Mouse (Mus musculus) forebrain, embryonic 15.5 days (tissue): ENCODE data around the gene Akap2. TPM values are rescaled to one million over a fixed set of nuclear protein-coding genes. Genes with fewer than 3 reads are reported as not detected.

Experiments
- ATAC-seq: fragments of 200-750 bp; cut with Nextera tagmentation; replicated peaks from 2 replicates; pipeline ENCODE4 v1.8.0; 2017; ENCODE audit warnings: mild to moderate bottlenecking, moderate TSS enrichment, moderate library complexity
- H3K27ac ChIP-seq: fragments of 300-500 bp; sonication (generic); replicated peaks from 2 replicates; pipeline ENCODE4 v1.5.1; 2015; ENCODE audit warnings: mild to moderate bottlenecking, inconsistent platforms
- H3K27me3 ChIP-seq: fragments of 300-500 bp; sonication (generic); 2 replicates; pipeline ENCODE4 v1.6.1; 2015; ENCODE audit warnings: inconsistent platforms
- H3K36me3 ChIP-seq: fragments of 300-500 bp; sonication (generic); 2 replicates; pipeline ENCODE4 v1.6.1; 2015; ENCODE audit warnings: mild to moderate bottlenecking, inconsistent platforms
- H3K4me1 ChIP-seq: fragments of 300-500 bp; sonication (generic); 2 replicates; pipeline ENCODE4 v1.6.1; 2015; ENCODE audit warnings: inconsistent platforms
- H3K4me2 ChIP-seq: fragments of 300-500 bp; sonication (generic); replicated peaks from 2 replicates; pipeline ENCODE4 v1.6.1; 2015; ENCODE audit warnings: mild to moderate bottlenecking, inconsistent platforms
- H3K4me3 ChIP-seq: fragments of 300-500 bp; sonication (generic); 2 replicates; pipeline ENCODE4 v1.5.1; 2015; ENCODE audit warnings: mild to moderate bottlenecking, inconsistent platforms
- H3K9ac ChIP-seq: fragments of 300-500 bp; sonication (generic); replicated peaks from 2 replicates; pipeline ENCODE4 v1.6.1; 2015; ENCODE audit warnings: mild to moderate bottlenecking, inconsistent platforms
- H3K9me3 ChIP-seq: fragments of 300-500 bp; sonication (generic); 2 replicates; pipeline ENCODE4 v1.6.1; 2016; ENCODE audit warnings: inconsistent platforms
- WGBS: fragments of 180-500 bp; shearing (Covaris S2); methylation state at CpG from one replicate; pipeline ENCODE4 v1.1.7; 2015; ENCODE audit warnings: mixed read lengths; 5-methylcytosine and 5-hydroxymethylcytosine counted together
- polyA plus RNA-seq: library from polyadenylated mRNA; unstranded; fragments of >200 nt; fragmentation: Nextera tagmentation; extraction: Ambion mirVana; gene quantifications from 2 replicates; pipeline ENCODE4 v1.2.1, GENCODE M21; 2015

The Akap2 gene
- polyA plus RNA-seq, 1 experiment from 2014 or later = 6.5 TPM

GRCm38 (mm10) chr4:57715849-57716248, 1.6 kb upstream of the Akap2 start:
- H3K27ac ChIP-seq = no peak overlapping the region
- H3K9ac ChIP-seq = no peak overlapping the region
- H3K4me2 ChIP-seq = no peak overlapping the region
- no peaks in the 10 kb centered on the region for H3K27me3 ChIP-seq
- ATAC-seq = no peak
- H3K4me1 ChIP-seq = no peaks in the 10 kb centered on the region
- H3K36me3 ChIP-seq = no peaks in the 10 kb centered on the region
- H3K4me3 ChIP-seq = no peak overlapping the region
- H3K9me3 ChIP-seq = no peaks in the 10 kb centered on the region

- no peak overlapping the region for H3K9ac ChIP-seq
- no peak for ATAC-seq
- H3K27ac ChIP-seq = no peak overlapping the region
- H3K4me3 ChIP-seq = no peak overlapping the region
- H3K36me3 ChIP-seq = no peaks in the 10 kb centered on the region
- no peak overlapping the region for H3K4me2 ChIP-seq
- no peaks in the 10 kb centered on the region for H3K4me1 ChIP-seq
- H3K27me3 ChIP-seq = no peaks in the 10 kb centered on the region
- WGBS = 45% methylated on average over 4 of the region's 4 CpGs
- H3K9me3 ChIP-seq = no peaks in the 10 kb centered on the region
Measured at GRCm38 (mm10) chr4:57716735-57717134, 722 bp upstream of the Akap2 start.

GRCm38 (mm10) chr4:57719370-57719769, 1.9 kb downstream of the Akap2 start:
- Histone ChIP-seq H3K9ac (no peak overlapping the region), H3K36me3 (no peaks in the 10 kb centered on the region), H3K4me2 (no peak overlapping the region), H3K27me3 (no peaks in the 10 kb centered on the region), H3K9me3 (no peaks in the 10 kb centered on the region), H3K4me3 (no peak overlapping the region), H3K4me1 (no peaks in the 10 kb centered on the region), H3K27ac (no peak overlapping the region)
- 93% methylated on average over 1 of the region's 1 CpGs for WGBS
- no peak for ATAC-seq

- no peaks in the 10 kb centered on the region for H3K36me3 ChIP-seq
- H3K4me2 ChIP-seq = no peak overlapping the region
- H3K27me3 ChIP-seq = no peaks in the 10 kb centered on the region
- H3K4me1 ChIP-seq = no peaks in the 10 kb centered on the region
- H3K27ac ChIP-seq = no peak overlapping the region
- H3K4me3 ChIP-seq = no peak overlapping the region
- H3K9ac ChIP-seq = no peak overlapping the region
- no peaks in the 10 kb centered on the region for H3K9me3 ChIP-seq
- no peak for ATAC-seq
- WGBS = 26% methylated on average over 7 of the region's 7 CpGs
Measured at GRCm38 (mm10) chr4:57720869-57721361, 3.5 kb downstream of the Akap2 start.

DNA sequence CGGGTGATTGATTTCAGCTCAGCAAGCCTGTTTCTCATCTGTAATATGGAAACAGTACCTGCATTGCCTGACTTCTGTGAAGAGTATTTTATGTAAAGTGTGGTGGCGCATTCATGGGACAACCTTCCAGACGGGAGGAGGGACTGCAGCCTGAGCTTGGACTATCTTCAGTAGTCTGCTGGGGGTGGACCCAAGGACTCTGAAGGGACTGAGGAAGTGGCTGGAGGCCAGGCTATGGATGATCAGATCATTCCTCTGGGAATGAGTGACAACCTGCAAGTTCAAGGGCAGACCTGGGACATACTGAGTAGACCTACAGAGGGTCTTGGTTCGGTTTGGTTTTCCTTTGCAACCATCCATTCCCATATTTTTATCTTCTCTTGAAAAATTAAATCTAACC, 4.8 kb downstream of the Akap2 start:
- 90% methylated on average over 4 of the region's 4 CpGs for WGBS
- H3K4me3 ChIP-seq = no peak overlapping the region
- H3K4me2 ChIP-seq = no peak overlapping the region
- H3K4me1 ChIP-seq = no peaks in the 10 kb centered on the region
- H3K9me3 ChIP-seq = no peaks in the 10 kb centered on the region
- H3K9ac ChIP-seq = no peak overlapping the region
- no peak for ATAC-seq
- H3K36me3 ChIP-seq = no peaks in the 10 kb centered on the region
- H3K27ac ChIP-seq = no peak overlapping the region
- no peaks in the 10 kb centered on the region for H3K27me3 ChIP-seq

GRCm38 (mm10) chr4:57723659-57724058, 6.2 kb downstream of the Akap2 start:
- no peaks in the 10 kb centered on the region for H3K4me1 ChIP-seq
- H3K4me3 ChIP-seq = no peak overlapping the region
- no peaks in the 10 kb centered on the region for H3K27me3 ChIP-seq
- 71% methylated on average over 2 of the region's 2 CpGs for WGBS
- H3K27ac ChIP-seq = no peak overlapping the region
- H3K36me3 ChIP-seq = no peaks in the 10 kb centered on the region
- no peaks in the 10 kb centered on the region for H3K9me3 ChIP-seq
- no peak overlapping the region for H3K4me2 ChIP-seq
- ATAC-seq = no peak
- H3K9ac ChIP-seq = no peak overlapping the region

DNA sequence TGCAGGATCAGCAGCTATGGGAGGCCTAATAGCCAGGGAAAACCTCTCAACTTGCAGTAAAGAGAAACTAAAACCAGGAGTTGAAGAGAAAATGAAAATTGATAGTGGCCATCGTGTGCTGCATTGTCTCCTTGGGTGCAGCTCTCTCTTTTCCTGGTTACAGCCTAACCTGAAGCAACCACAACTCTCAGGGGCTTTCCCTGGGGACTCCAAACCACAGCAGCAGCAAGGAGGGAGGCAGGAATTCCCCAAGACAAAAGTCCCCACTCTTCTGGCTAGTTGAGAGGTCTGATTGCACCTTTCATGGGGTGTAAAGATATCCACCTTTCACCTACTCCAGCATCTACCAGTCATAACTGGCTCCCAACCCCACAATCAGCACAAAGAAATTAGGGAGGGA, 8.1 kb downstream of the Akap2 start:
- Histone ChIP-seq H3K4me2 (no peak overlapping the region), H3K27me3 (no peaks in the 10 kb centered on the region), H3K9ac (no peak overlapping the region), H3K4me3 (no peak overlapping the region), H3K36me3 (no peaks in the 10 kb centered on the region), H3K4me1 (no peaks in the 10 kb centered on the region), H3K9me3 (no peaks in the 10 kb centered on the region), H3K27ac (no peak overlapping the region)
- no peak for ATAC-seq
- 81% methylated on average over 1 of the region's 1 CpGs for WGBS

GRCm38 (mm10) chr4:57728611-57729183, 11.2 kb downstream of the Akap2 start:
- Histone ChIP-seq H3K9ac (no peak overlapping the region), H3K4me1 (no peaks in the 10 kb centered on the region), H3K4me2 (no peak overlapping the region), H3K4me3 (no peak overlapping the region), H3K9me3 (no peaks in the 10 kb centered on the region), H3K36me3 (no peaks in the 10 kb centered on the region), H3K27ac (no peak overlapping the region), H3K27me3 (no peaks in the 10 kb centered on the region)
- no peak for ATAC-seq
- 92% methylated on average over 4 of the region's 4 CpGs for WGBS

DNA sequence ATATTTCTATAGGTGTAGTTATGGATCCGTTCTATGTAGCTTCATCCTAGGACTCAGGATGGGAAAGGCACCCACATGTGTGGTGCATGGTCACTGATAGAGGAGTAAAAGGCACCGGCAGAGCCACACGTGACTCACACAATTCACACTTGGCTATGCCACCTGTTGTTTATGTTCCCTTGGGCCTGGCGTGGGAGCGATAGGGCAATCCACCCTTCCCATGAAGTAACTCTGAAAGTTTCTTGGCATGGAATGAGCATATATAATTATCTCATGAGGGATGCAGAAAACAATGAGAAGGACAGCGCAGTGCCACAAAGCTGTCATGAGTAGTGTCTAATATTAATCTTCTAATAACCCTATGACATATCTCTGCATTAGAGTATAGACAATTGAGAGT, 12.6 kb downstream of the Akap2 start:
- Histone ChIP-seq H3K9ac (no peak overlapping the region), H3K27ac (no peak overlapping the region), H3K4me3 (no peak overlapping the region), H3K4me2 (no peak overlapping the region), H3K27me3 (no peaks in the 10 kb centered on the region), H3K36me3 (no peaks in the 10 kb centered on the region), H3K4me1 (no peaks in the 10 kb centered on the region), H3K9me3 (no peaks in the 10 kb centered on the region)
- 85% methylated on average over 6 of the region's 6 CpGs for WGBS
- no peak for ATAC-seq

DNA sequence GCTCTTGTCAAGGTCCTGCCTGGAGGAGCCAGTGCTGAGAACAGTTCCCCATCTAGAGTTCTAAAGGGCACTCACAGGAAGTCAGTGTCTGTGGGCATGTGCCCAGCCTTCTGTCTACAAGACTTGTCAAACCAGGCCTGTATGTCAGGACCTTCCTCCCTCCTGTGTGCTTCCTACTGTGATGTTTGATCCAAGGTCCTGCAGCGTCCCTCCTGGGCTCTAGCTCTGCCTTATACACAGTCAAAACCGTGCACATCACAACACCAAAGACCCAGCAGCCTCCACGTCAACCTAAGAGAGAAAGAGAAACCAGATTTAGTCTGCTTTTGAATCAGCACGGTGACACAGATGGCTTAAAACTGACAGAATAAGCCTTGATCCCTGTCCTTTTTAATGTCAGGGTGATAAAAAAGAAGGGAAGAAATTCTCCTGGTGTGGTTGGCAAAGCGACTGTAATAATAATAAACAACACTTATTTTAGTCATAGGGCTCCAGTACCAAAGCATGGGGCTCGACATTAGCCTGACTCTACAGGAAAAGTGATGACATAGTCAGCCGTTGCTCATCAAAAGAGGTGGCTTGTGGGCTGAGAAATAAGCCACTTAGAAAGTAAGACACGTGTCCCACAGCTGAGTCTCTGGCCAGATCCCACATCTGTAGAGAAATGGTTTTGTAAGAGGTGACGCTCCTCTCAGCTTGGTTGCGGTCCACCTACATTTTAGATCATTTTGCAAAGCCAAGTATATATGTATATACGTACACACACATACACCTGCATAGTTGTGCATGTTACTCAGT, 13.5 kb downstream of the Akap2 start:
- Histone ChIP-seq H3K9ac (no peak overlapping the region), H3K4me1 (no peaks in the 10 kb centered on the region), H3K27me3 (no peaks in the 10 kb centered on the region), H3K9me3 (no peaks in the 10 kb centered on the region), H3K4me2 (no peak overlapping the region), H3K4me3 (no peak overlapping the region), H3K36me3 (no peaks in the 10 kb centered on the region), H3K27ac (no peak overlapping the region)
- 79% methylated on average over 11 of the region's 11 CpGs for WGBS
- ATAC-seq = no peak

- no peak overlapping the region for H3K9ac ChIP-seq
- H3K27ac ChIP-seq = no peak overlapping the region
- H3K36me3 ChIP-seq = no peaks in the 10 kb centered on the region
- no peaks in the 10 kb centered on the region for H3K9me3 ChIP-seq
- 85% methylated on average over 5 of the region's 5 CpGs for WGBS
- H3K4me2 ChIP-seq = no peak overlapping the region
- ATAC-seq = no peak
- no peak overlapping the region for H3K4me3 ChIP-seq
- H3K27me3 ChIP-seq = no peaks in the 10 kb centered on the region
- no peaks in the 10 kb centered on the region for H3K4me1 ChIP-seq
Measured at GRCm38 (mm10) chr4:57732351-57732750, 14.9 kb downstream of the Akap2 start.

- Histone ChIP-seq H3K4me3 (no peak overlapping the region), H3K9ac (no peak overlapping the region), H3K4me2 (no peak overlapping the region), H3K27me3 (no peaks in the 10 kb centered on the region), H3K9me3 (no peaks in the 10 kb centered on the region), H3K27ac (no peak overlapping the region), H3K36me3 (no peaks in the 10 kb centered on the region), H3K4me1 (0 out of 2 replicates have a peak, but pooled peaks cover under 1% of the 10 kb centered on the region)
- ATAC-seq = no peak
- 70% methylated on average over 3 of the region's 3 CpGs for WGBS
Measured at GRCm38 (mm10) chr4:57733445-57733844, 16.0 kb downstream of the Akap2 start.

DNA sequence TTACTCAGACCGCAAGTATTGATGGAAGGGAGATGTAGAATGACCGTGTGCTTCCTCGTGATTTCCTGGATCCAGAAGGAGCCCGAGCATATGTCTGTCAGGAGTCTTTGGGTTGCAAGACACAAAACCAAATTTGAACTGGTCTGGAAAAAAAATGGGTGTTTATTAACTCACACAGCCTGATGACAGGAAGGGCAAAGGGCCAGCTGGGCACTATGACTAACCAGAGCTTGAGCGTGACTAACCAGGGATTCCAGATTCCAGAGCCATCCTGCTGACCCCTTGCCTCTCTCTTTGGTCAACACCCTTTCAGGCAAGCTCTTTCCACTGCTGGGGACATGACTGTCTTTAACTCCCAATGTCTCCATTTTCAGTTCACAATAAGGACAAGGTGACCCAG, 18.0 kb downstream of the Akap2 start:
- WGBS = 93% methylated on average over 5 of the region's 5 CpGs
- ATAC-seq = no peak
- Histone ChIP-seq H3K4me2 (no peak overlapping the region), H3K27ac (no peak overlapping the region), H3K36me3 (no peaks in the 10 kb centered on the region), H3K9me3 (no peaks in the 10 kb centered on the region), H3K4me3 (no peak overlapping the region), H3K4me1 (peaks cover 9% of the 10 kb centered on the region), H3K27me3 (no peaks in the 10 kb centered on the region), H3K9ac (no peak overlapping the region)
